Mouse (Mus musculus): ENCODE results near the gene Togaram2. TPM values are rescaled to one million over a fixed set of nuclear protein-coding genes. Genes with fewer than 3 reads are reported as not detected.
"Not testable (repeated sequence)": the region's sequence is repeated elsewhere in the genome, so short reads cannot be mapped to it uniquely, and the experiment has no call there.

Gene Togaram2
- polyA plus RNA-seq, 1 experiment from 2014 or later: 0.48 TPM

DNA sequence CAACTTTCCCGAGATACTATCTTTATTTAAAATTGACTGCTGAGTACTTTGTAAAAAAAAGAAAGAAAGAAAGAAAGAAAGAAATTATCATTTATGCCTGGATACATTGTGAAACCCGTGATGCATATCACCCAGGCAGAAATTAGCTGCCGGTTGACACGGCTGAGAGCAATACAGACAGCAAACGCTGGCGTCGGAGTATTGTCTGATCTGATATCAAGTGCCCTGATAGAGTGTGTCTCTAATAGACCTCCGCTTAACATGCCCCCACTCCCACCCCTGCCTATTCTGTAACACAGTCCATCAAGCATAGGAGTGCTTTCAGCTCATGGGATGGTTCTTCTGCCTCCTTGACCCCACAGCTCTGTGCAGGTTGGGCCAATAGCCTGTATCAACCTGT lies 74.5 kb downstream of the Togaram2 start:
- H3K9ac ChIP-seq: no peak overlapping the region
- 70% methylated on average over 8 of the region's 8 CpGs for WGBS
- ATAC-seq (replicated peaks): 0 out of 2 replicates have a peak, but pooled peaks have one; percentile 51

GRCm38 (mm10) chr17:71749616-71750168 lies 76.6 kb downstream of the Togaram2 start:
- WGBS: 84% methylated on average over 9 of the region's 9 CpGs
- no peaks in the 10 kb centered on the region for H3K36me3 ChIP-seq (replicated peaks)
- no peak overlapping the region for H3K4me2 ChIP-seq
- no peaks in the 10 kb centered on the region for H3K27me3 ChIP-seq (replicated peaks)
- H3K27ac ChIP-seq: no peak overlapping the region
- ATAC-seq (replicated peaks): no peak
- no peaks in the 10 kb centered on the region for H3K4me1 ChIP-seq
- H3K4me3 ChIP-seq: no peak overlapping the region
- no peak overlapping the region for H3K9ac ChIP-seq
- no peaks in the 10 kb centered on the region for H3K9me3 ChIP-seq

More for the DNA sequence above, 74.5 kb downstream of the Togaram2 start:
- H3K4me3 ChIP-seq: no peak overlapping the region
- H3K27me3 ChIP-seq (replicated peaks): no peaks in the 10 kb centered on the region
- no peak overlapping the region for H3K27ac ChIP-seq
- no peaks in the 10 kb centered on the region for H3K36me3 ChIP-seq (replicated peaks)
- no peak overlapping the region for H3K4me2 ChIP-seq
- no peaks in the 10 kb centered on the region for H3K9me3 ChIP-seq
- H3K4me1 ChIP-seq: no peaks in the 10 kb centered on the region

DNA sequence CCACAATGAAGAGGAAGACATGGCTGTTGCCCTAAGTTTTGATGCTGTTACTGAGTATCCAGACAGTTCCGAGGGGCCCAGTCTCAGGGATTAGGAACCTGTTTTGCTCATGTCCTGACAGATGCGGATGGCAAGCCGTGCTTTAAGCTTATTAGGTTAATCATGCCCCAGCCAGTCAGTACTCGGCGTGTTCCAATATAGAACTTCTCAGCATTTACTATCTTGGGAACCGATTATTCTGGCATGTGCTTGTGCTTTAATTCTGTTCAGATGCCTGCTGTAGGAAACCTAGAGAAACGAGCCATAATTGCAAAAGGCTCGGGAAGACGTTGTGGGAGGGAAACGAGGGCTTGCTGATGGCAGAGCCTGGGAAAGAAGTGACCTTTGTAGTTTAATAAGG lies 79.8 kb downstream of the Togaram2 start, which contains the start of gene Pcare:
TSS of gene Pcare (minus strand) at position 64 of the 400 bp plus-strand sequence.
- ATAC-seq (replicated peaks): no peak

GRCm38 (mm10) chr17:71760536-71760935 lies 87.5 kb downstream of the Togaram2 start:
- H3K4me1 ChIP-seq: no peaks in the 10 kb centered on the region
- WGBS: 71% methylated on average over 7 of the region's 7 CpGs
- H3K27ac ChIP-seq: no peak overlapping the region
- ATAC-seq (replicated peaks): no peak
- H3K27me3 ChIP-seq (replicated peaks): no peaks in the 10 kb centered on the region
- no peak overlapping the region for H3K4me3 ChIP-seq
- no peaks in the 10 kb centered on the region for H3K9me3 ChIP-seq
- no peaks in the 10 kb centered on the region for H3K36me3 ChIP-seq (replicated peaks)
- H3K9ac ChIP-seq: no peak overlapping the region
- H3K4me2 ChIP-seq: no peak overlapping the region

More for the DNA sequence above, 79.8 kb downstream of the Togaram2 start, which contains the start of gene Pcare:
- Histone ChIP-seq H3K4me1 (no peaks in the 10 kb centered on the region), H3K9me3 (no peaks in the 10 kb centered on the region), H3K4me2 (no peak within 1 kb of the TSS), H3K4me3 (no peak within 1 kb of the TSS), H3K36me3 (replicated peaks) (no peaks in the 10 kb centered on the region), H3K27me3 (replicated peaks) (no peaks in the 10 kb centered on the region), H3K27ac (no peak within 1 kb of the TSS), H3K9ac (no peak within 1 kb of the TSS)
- 54% methylated on average over 10 of the region's 10 CpGs for WGBS

DNA sequence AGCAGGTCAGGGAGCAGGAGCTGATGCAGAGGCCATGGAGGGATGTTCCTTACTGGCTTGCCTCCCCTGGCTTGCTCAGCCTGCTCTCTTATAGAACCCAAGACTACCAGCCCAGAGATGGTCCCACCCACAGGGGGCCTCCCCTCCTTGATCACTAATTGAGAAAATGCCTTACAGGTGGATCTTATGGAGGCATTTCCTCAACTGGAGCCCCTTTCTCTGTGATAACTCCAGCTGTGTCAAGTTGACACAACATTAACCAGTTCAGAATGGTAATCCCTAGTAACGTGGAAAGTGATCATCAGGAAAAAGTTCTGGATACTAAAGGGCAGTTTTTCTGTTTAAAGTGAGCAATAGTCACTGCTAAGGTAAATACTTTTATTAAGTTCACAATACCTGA lies 95.1 kb downstream of the Togaram2 start, which contains the start of gene Clip4:
TSS of gene Clip4 (plus strand) at position 301 of the 400 bp plus-strand sequence.
- not testable (repeated sequence) for H3K4me2 ChIP-seq; H3K4me1 ChIP-seq; H3K36me3 ChIP-seq (replicated peaks); H3K27ac ChIP-seq; H3K27me3 ChIP-seq (replicated peaks); H3K9me3 ChIP-seq; H3K4me3 ChIP-seq; H3K9ac ChIP-seq; ATAC-seq (replicated peaks)
- WGBS: 74% methylated on average over 1 of the region's 1 CpGs

DNA sequence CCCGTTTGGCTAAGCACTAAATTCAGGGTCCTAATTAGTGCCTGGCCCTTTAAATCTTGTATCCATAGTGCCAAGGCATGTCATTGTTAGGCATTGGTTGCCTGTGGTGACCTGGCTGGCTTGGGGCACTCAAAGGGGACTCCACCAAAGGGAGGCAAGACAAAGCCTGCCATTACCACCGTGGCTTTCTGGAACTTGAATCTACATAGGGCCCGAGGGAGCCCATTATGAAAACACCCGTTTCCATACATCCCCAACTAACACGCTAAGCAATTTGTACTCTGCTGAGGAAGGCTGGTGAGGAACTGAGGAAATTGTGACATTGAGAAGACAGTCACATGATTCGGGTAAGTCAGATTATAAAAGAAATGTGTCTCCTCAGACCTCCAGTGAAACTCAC lies 96.5 kb downstream of the Togaram2 start:
- Histone ChIP-seq H3K27me3 (replicated peaks) (no peaks in the 10 kb centered on the region), H3K9me3 (no peaks in the 10 kb centered on the region), H3K9ac (no peak overlapping the region), H3K4me1 (no peaks in the 10 kb centered on the region), H3K4me2 (peak overlapping the region; percentile 9; the same call in 1 of the 2 replicates), H3K4me3 (no peak overlapping the region), H3K36me3 (replicated peaks) (no peaks in the 10 kb centered on the region), H3K27ac (no peak overlapping the region)
- 10% methylated on average over 6 of the region's 6 CpGs for WGBS
- ATAC-seq (replicated peaks): no peak; the same call in 1 of the 2 replicates

DNA sequence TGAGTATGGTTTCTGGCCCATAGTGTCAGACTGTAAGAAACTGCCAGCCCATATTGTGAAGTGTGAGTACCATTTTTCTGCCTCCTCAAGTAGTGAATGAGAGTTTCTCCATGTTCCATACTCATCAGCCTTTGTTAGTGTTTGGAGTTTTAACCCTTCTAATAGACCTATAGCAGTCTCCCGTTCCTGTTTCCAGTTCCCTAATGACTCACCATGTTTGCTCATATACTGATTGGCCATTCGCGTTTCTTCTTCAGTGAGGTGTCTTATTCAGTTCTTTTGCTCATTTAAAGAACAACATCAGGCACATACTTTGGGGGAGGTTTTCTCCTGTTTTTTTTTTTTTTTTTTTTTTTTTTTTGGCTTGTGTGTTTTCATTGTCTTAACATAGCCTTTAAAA lies 97.6 kb downstream of the Togaram2 start:
- Histone ChIP-seq H3K4me1 (no peaks in the 10 kb centered on the region), H3K4me3 (no peak overlapping the region), H3K36me3 (replicated peaks) (no peaks in the 10 kb centered on the region), H3K9ac (no peak overlapping the region), H3K4me2 (no peak overlapping the region), H3K9me3 (no peaks in the 10 kb centered on the region), H3K27me3 (replicated peaks) (no peaks in the 10 kb centered on the region), H3K27ac (no peak overlapping the region)
- 91% methylated on average over 3 of the region's 3 CpGs for WGBS
- ATAC-seq (replicated peaks): no peak

DNA sequence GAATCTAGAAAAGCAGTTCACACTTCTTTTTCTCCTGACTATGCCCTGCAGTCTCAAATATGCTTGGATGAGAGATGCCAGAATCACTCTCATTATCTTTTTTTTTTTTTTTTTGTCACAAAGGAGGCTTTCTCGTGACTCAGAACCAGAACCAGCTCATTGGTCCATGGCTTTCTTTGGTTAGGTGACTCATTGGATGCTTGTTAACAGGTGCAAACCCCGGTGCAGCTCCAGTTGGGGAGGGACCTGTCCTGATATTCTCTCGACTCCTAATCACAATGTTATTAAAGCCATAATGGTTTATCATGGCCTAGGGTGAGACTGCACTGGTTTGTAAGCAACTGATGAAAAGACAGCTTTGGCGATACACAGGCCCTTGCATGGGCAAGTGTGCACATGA lies 101.1 kb downstream of the Togaram2 start:
- Histone ChIP-seq H3K36me3 (replicated peaks) (no peaks in the 10 kb centered on the region), H3K27ac (no peak overlapping the region), H3K9me3 (no peaks in the 10 kb centered on the region), H3K27me3 (replicated peaks) (no peaks in the 10 kb centered on the region), H3K4me1 (no peaks in the 10 kb centered on the region), H3K4me3 (no peak overlapping the region), H3K4me2 (no peak overlapping the region), H3K9ac (no peak overlapping the region)
- 75% methylated on average over 4 of the region's 4 CpGs for WGBS
- ATAC-seq (replicated peaks): no peak

DNA sequence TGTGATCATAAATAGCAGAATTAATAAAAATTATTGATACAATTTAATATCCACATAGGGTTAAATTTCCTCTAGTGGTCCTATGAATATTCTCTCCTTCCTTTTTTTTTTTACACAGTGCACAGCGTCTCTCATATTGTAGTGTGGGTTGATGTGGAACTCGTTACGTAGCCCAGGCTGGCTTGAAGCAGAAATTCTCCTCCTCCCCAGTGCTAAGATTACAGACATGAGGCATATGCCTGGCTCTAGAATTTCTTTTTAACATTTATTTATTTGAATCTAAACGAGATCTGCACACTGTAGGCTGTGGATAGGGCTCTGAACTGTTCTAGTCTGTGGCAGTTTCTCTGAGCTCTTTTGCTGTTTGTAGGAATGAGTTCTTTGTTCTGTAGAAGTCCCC lies 102.2 kb downstream of the Togaram2 start:
- Histone ChIP-seq H3K9ac (no peak overlapping the region), H3K4me3 (no peak overlapping the region), H3K4me1 (no peaks in the 10 kb centered on the region), H3K27ac (no peak overlapping the region), H3K27me3 (replicated peaks) (no peaks in the 10 kb centered on the region), H3K9me3 (no peaks in the 10 kb centered on the region), H3K4me2 (no peak overlapping the region), H3K36me3 (replicated peaks) (no peaks in the 10 kb centered on the region)
- ATAC-seq (replicated peaks): no peak
- 69% methylated on average over 4 of the region's 4 CpGs for WGBS

- Histone ChIP-seq H3K27me3 (replicated peaks) (no peaks in the 10 kb centered on the region), H3K9me3 (no peaks in the 10 kb centered on the region), H3K4me1 (peaks cover 14% of the 10 kb centered on the region), H3K9ac (no peak overlapping the region), H3K36me3 (replicated peaks) (no peaks in the 10 kb centered on the region), H3K27ac (no peak overlapping the region), H3K4me3 (no peak overlapping the region), H3K4me2 (no peak overlapping the region)
- WGBS: 78% methylated on average over 3 of the region's 3 CpGs
- ATAC-seq (replicated peaks): no peak
Measured at GRCm38 (mm10) chr17:71778696-71779095, 105.6 kb downstream of the Togaram2 start.

Other genes starting within 250 kb of the Togaram2 start
- gene Gm4707, start 213.3 kb upstream of the Togaram2 start, polyA plus RNA-seq (2015; fragmentation: Nextera tagmentation; extraction: Ambion mirVana): 2.8 and 3.2 TPM in 2 replicates
- gene Smchd1, start 197.9 kb upstream of the Togaram2 start, polyA plus RNA-seq (2015; fragmentation: Nextera tagmentation; extraction: Ambion mirVana): 48.1 and 51.8 TPM in 2 replicates
- gene Ndc80, start 146.4 kb upstream of the Togaram2 start, polyA plus RNA-seq (2015; fragmentation: Nextera tagmentation; extraction: Ambion mirVana): 5.1 and 6.6 TPM in 2 replicates
- 1.4 TPM in 2 replicates for gene Spdya, start 121.2 kb upstream of the Togaram2 start, polyA plus RNA-seq (2015; fragmentation: Nextera tagmentation; extraction: Ambion mirVana)
- 52.4 and 53.0 TPM in 2 replicates for gene Wdr43, start 57.4 kb upstream of the Togaram2 start, polyA plus RNA-seq (2015; fragmentation: Nextera tagmentation; extraction: Ambion mirVana)
- not detected in 2 replicates for gene Pcare, start 79.6 kb downstream of the Togaram2 start, polyA plus RNA-seq (2015; fragmentation: Nextera tagmentation; extraction: Ambion mirVana)
- gene Clip4, start 95.2 kb downstream of the Togaram2 start, polyA plus RNA-seq (2015; fragmentation: Nextera tagmentation; extraction: Ambion mirVana): 12.7 and 13.7 TPM in 2 replicates

All from midbrain, embryonic 15.5 days (tissue).